Mouse (Mus musculus) R1 (cell line): ENCODE results near the gene Tspyl3.
A peak's percentile ranks its signal among the peaks of the same experiment; 100 is the strongest.
"Not testable (repeated sequence)": the region's sequence is repeated elsewhere in the genome, so short reads cannot be mapped to it uniquely, and the experiment has no call there.

Source experiments
- DNase-seq: peaks from one replicate; pipeline ENCODE4 v3.0.0-alpha.2; 2018; ENCODE audit warnings: low read depth, low spot score

Gene Tspyl3

GRCm38 (mm10) chr2:153224946-153225594 lies at the start of gene Tspyl3:
TSS of gene Tspyl3 (minus strand) at chr2:153225441.
- peak; percentile 81 for DNase-seq

GRCm38 (mm10) chr2:153274919-153275247 lies 49.6 kb upstream of the Tspyl3 start:
- DNase-seq = no peak

- DNase-seq = not testable (repeated sequence)
Measured at GRCm38 (mm10) chr2:153274200-153274918, 49.1 kb upstream of the Tspyl3 start.

GRCm38 (mm10) chr2:153270231-153270915 lies 45.1 kb upstream of the Tspyl3 start:
- not testable (repeated sequence) for DNase-seq

- no peak for DNase-seq
Measured at GRCm38 (mm10) chr2:153267331-153267730, 42.1 kb upstream of the Tspyl3 start.

GRCm38 (mm10) chr2:153263053-153263452 lies 37.8 kb upstream of the Tspyl3 start:
- no peak for DNase-seq

- DNase-seq = no peak
Measured at GRCm38 (mm10) chr2:153259864-153260674, 34.8 kb upstream of the Tspyl3 start.

- DNase-seq = no peak
Measured at GRCm38 (mm10) chr2:153259030-153259863, 34.0 kb upstream of the Tspyl3 start.

GRCm38 (mm10) chr2:153256604-153257003 lies 31.4 kb upstream of the Tspyl3 start:
- no peak for DNase-seq

GRCm38 (mm10) chr2:153249751-153250150 lies 24.5 kb upstream of the Tspyl3 start:
- DNase-seq = no peak

- DNase-seq = no peak
Measured at GRCm38 (mm10) chr2:153242156-153242555, 16.9 kb upstream of the Tspyl3 start.

- peak; percentile 88 for DNase-seq
Measured at GRCm38 (mm10) chr2:153241250-153242014, 16.2 kb upstream of the Tspyl3 start, which contains the start of the genes Plagl2 and Pofut1. TSS of gene Plagl2 (minus strand) at chr2:153241426. TSS of gene Pofut1 (plus strand) at chr2:153241533.

- DNase-seq = peak; percentile 40
Measured at GRCm38 (mm10) chr2:153240701-153241235, 15.5 kb upstream of the Tspyl3 start.

- DNase-seq = peak; percentile 16
Measured at GRCm38 (mm10) chr2:153239860-153240480, 14.7 kb upstream of the Tspyl3 start.

- no peak for DNase-seq
Measured at GRCm38 (mm10) chr2:153239021-153239859, 14.0 kb upstream of the Tspyl3 start.

- no peak for DNase-seq
Measured at GRCm38 (mm10) chr2:153238406-153238805, 13.2 kb upstream of the Tspyl3 start.

- no peak for DNase-seq
Measured at GRCm38 (mm10) chr2:153237891-153238290, 12.7 kb upstream of the Tspyl3 start.

- DNase-seq = no peak
Measured at GRCm38 (mm10) chr2:153237193-153237592, 12.0 kb upstream of the Tspyl3 start.
